Mouse (Mus musculus): ENCODE data around the gene 1700013G24Rik.

DNA sequence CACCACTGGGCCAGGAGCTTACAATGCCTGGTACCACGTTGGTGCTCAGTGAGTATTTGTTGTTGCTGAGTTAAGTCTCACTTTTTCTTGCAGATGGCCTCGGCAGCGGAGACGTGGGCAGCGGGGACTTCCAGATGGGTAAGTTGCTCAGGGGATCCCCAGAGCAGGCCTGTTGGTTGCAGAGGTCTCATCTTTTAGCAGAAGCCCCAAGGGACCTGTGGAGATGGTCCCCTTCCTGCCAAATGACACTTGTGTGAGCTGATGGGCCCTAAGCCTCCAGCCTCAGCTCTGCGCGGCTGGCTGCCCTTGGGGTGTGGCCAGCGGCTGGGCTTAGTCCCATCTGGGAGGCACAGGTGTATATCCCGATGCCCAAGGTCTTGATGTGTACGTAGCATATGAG, 49.1 kb downstream of the 1700013G24Rik start:
- TF ChIP-seq CTCF (IDR thresholded peaks at IDR 0.05; ENCODE audit: extremely low read depth, insufficient read length, insufficient replicate concordance, low read depth, low read length), result no peak
- TF ChIP-seq POLR2A (IDR thresholded peaks at IDR 0.05; ENCODE audit: low read depth, low read length), result no peak
